Mouse (Mus musculus): Measurements from ENCODE around the gene Axin2.
A peak's percentile ranks its signal among the peaks of the same experiment; 100 is the strongest.

The Axin2 gene

DNA sequence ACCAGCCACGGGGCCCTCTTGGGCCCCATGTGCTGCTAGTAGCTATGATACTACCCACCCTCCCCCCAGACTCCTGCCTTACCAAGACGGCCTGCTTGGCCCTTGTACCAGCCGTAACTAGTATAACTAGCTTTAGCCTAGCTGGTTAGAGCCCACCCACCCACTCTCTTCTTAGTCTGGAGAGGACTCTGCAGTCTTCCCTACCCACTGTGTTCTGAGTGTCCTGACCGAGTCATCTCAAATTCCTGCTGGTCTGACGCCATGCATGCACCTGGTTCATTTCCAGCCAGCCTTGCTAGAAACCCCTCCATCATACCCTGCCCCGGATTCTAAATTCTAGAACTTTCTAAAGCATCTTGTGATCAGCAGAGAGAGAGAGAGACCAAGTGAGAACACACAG lies 9.6 kb downstream of the Axin2 start:
- no peak for DNase-seq

DNA sequence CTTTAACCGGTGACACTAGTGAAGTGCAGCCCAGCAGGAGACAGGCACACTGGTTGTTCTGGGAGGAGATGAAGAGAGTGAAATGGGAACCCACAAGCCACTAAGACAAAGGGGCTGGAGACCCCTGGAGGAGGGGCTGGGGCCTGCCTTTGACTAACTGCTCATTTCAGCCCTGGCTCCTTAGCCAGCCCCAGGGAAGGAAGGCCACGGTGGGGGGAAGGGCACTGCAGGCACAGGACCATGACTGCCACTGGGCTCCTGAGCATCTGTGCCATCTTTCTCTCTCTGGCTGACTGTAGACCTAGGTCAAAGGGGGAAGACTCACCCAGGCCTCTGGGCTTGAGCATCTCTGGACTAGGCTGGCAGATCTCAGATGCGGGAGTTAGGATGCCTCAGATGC lies 10.5 kb downstream of the Axin2 start:
- DNase-seq, result no peak

DNA sequence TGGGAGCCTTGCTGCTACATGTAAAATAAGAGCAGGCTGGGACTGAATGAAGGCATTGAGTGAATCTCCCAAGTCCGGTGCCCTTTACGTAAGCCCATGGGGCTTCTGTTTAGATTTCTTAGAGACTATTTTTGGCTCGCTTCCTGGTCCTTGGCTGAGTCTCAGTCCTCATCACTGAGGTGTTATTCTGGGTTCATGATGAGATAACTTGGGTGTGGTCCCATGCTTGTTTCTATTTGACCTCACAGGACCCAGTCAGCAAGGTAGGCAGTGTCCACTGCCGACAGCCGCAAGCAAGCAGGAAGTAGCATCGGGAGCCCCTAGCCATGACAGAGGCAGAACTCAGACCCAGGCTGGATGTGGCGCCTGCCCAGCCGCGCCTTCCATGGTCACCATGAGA lies 13.7 kb downstream of the Axin2 start:
- DNase-seq, result no peak

DNA sequence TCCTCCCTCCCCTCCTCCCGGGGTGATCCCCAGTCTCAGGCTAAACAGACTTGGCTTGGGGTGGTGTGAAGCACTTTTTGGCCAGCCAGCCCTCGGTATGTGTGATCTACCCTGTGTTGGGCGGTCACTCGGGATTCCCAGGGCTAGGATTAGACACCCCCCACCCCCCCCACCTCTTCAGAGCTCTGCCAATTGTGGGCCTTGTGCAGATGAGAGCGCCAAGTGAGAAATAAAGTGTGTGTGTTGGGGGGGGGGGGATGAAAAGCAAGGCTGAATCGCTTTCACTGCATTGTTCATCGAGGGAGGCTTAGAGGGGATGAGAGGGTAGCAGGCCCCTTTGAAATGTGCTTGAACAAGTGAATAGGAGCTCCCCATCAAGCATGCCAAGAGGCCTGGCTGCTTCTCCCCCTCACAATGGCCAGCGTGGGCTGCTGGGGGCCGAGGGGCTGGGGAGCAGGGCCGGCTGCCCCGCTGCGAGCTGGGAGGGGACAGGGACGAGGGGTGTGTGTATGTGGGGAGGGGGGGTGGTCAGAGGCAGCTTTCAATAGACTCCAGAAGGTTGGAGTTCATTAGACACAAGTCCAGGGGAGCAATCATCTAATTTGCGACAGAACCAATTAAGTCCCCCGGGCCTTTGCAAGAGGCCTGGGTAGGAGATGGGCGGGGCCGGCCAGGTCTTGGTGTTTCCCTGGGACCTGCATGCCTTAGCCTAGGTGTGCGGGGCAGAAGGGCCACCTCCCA lies 15.1 kb downstream of the Axin2 start:
- no peak for DNase-seq

DNA sequence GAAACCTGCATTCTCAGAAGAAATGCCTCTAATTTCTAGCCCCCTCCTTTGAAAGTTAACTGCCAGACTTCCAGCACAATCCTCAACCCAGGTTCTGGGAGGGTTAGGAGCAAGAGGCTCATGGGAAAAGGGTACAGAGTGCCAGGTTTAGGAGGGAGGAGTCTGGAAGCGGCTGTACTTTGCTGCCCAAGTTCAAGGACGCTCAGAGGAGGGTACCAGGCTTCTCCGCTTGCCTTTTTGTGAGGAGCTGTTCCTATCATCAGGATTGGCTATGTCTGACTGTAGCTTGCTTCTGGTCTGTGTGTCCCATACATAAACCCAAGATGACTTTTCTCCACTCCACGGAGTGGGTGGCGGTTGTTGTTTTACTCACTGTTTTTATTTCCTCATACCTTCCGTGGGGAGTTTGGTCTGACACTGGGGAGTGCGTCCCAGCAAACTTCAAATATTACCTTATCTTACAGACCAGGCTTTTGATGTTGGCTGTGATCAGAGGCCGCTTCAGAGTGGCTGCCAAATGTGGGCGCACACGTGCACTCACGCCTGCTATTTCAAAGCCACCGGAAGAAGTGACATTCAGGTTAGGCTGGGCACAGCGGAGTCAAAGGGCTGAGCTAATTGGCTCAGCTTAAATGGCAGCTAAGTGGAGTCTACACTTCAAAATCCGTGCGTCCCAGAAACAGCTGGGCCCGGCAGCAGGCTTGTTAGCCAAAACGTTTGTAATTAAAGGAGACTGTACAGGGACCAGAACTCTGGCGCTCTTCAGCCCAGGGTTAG lies 16.1 kb downstream of the Axin2 start:
- no peak for DNase-seq

DNA sequence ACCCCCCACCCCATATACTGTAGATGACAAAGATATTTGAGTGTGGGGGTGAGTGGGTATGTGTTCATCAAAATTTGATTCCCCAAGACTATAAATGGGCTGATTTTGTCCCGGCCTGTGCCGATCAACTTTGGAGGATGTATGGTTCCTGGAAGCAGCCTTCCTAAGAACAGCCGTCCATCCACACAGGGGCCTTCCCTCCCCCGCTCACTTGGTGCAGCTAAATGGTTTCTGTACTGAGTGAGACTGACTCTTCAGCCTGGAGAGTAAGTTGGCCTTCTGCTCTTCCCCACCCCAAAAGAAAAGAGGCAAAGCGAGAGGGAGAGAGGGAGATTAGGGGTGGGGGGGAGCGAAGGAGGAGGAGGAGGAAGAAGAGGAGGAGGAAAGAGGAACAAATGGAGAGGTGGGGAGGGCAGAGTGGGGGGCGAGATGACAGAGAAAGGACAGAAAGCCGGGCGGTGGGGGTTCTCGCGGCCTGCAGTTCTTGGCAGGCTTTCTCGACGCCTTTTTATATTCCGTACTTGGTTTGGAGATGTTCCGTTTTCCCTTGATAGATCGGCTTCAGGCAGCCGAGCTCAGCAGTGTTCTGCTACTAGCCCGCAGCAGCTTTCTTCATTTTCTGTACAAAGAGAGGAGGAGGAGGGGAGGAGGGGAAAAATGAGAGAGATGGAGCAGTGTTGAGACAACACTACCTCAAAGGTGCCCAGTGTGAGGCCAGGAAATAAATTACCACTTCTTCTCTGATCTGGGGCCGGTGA lies 20.7 kb downstream of the Axin2 start:
- DNase-seq, result no peak

DNA sequence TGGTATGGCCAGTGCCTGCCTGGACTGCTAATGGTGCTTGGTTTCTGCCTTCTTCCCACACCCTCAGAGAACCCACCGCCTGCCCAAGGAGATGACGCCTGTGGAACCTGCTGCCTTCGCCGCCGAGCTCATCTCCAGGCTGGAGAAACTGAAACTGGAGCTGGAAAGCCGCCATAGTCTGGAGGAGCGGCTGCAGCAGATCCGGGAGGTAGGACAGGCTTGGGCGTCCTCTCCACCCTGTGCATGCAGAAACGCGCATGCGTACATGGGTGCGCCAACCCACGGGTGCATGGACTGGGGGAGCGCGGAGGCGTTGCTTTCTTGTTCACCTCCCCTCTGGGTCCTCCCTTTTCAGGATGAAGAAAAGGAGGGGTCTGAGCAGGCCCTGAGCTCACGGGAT lies 21.7 kb downstream of the Axin2 start:
- DNase-seq, result no peak

DNA sequence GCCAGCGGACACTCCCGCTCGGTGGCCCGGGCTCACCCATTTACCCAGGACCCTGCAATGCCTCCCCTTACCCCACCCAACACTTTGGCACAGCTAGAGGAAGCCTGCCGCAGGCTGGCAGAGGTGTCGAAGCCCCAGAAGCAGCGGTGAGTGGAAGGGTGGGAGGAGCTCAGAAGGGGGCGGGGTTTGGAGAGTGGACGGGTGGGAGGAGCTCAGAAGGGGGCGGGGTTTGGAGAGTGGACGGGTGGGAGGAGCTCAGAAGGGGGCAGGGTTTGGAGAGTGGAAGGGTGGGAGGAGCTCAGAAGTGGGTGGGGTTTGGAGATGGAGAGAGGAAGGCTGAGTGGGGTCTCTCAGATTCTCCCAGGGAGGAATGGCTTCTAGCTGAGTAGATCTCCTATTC lies 23.6 kb downstream of the Axin2 start:
- no peak for DNase-seq

DNA sequence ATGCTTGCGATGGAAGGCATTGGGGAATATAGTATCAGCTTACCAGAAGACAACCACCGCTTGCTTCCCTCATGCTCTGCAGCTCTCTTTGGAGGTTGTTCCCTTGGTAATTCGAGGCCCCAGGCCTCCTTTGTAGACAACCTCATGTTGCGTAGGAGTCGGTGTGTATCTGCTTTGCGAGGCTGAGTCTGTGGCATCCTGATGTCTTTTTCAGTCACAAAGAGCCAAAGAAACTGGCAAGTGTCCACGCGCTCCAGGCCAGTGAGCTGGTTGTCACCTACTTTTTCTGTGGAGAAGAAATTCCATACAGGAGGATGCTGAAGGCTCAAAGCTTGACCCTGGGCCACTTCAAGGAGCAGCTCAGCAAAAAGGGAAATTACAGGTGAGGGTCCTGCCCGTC lies 25.5 kb downstream of the Axin2 start:
- DNase-seq, result no peak

DNA sequence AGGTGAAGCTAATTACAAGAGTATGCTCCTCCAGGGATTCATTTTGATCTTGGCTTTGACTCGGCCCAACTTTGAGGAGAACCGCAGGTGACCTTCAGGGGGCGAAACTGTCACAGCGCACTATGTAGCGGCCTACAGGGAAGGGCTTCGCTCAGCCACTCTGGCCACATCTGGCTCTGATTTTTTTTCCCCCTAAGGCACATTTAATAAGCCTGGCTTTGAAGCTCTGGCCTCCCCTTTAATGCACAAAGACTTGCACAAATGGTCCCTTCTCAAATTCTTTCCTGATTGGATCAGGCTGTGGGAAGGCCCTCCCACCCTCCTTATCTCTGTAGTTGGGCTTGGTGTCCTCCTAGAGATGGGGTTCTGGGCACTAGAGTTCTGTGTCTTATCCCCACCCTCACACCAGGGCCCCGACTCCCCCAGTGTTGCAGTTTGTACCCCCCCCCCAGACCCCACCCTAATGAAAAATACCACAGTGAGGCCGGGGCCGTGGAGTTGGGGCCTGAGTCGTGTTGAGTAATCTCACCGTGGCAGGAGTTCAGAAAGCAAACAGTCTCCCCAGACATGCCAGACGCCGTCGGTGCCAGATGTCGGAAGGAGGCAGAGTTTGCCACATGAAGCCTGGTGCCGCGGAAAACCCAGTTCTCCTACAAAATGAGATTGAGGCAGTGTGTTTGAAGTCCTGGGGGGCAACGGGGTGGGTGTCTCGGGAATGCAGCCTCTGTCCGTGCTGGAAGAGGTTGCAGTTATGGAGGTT lies 27.5 kb downstream of the Axin2 start:
- no peak for DNase-seq

DNA sequence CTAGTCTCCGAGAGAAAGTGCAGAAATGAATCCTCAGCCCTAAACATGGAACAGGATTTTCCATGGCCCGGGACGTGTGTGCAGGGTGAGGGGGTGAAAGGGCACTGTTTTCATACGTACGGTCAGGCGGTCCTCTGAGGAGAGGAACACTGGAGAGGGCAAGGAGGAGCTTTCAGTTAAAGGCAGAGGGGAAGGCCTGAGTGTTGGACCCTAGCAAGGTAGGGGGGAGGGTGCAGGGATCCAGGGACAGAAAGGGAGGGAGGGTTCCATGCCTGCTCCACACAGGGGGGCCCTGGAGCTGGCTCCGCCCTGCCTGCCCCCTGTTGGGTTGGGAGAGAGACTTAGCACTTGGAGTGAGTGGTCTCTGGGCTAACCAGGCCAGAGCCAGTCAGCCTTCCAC lies 28.4 kb downstream of the Axin2 start:
- DNase-seq, result no peak

DNA sequence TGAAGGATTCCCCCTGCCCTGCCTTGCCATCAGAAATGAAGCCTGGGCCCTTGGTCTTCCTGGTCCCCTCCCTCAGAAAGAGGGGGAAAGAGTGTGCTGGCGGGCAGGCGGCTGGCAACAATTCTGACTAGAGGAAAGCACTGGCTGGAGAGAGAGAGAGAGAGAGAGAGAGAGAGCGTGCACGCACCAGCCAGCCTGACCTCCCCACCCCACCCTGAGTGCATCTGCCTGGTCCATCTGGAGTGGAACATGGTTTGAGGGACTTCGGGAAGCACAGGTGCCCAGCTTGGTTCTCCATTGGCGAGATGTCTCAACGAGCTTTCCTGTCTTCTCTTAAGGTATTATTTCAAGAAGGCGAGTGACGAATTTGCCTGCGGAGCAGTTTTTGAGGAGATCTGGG lies 28.8 kb downstream of the Axin2 start:
- DNase-seq, result no peak

DNA sequence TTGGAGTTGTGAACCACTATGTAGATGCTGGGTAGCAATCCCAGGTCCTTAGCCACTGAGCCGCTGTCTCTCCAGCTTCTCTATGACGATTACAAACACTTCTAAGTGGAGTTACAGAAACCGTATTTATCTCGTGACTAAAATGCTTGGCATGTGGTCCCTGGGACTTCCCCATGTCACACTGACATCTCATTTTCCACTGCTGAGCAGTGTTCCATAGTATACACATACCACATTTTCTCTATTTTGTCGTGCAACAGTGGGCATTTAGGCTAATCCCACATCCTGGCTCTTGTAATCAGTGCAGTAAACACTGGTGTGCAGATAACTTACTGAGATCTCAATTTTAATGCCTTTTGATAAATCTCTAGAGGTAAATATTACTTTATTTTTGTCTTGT lies 32.2 kb downstream of the Axin2 start:
- DNase-seq, result no peak

DNA sequence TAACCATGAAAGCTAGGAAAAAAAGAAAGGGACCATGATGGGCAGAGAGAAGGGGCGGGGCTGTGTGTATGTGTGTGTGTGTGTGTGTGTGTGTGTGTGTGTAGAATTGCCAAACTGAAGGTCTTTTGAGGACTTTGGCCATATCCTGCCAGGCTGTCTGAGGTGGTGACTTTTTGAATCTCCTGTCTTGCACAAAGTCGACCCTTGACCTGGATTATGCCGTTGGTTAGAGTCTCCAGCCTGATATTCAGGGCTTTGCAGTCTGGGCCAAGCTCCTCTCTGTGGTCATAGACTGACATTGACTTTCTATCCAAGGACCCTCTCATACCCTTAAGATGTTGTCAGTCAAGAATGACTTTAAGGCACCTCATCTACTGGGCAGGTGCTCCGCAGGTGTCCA lies 35.8 kb downstream of the Axin2 start:
- DNase-seq, result no peak

DNA sequence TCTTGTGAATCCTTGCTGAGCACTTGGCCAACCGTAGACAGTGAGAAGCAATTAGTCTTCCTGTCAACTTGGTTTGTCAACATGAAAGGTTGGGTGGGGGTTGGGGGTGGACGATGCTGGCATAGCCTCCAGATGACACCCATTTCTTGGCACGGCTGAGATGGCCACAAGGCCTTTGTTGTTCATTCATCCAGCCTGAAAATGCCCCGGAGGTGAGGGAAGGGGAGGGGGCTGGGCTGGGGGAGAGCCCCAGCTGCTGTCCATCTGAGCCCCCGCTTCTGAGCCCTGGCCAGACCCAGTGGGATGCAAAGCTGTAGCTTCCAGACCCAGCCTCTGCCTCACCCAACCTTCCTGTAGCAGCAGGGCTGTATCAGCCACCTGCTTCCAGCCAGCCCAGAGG lies 38.2 kb downstream of the Axin2 start:
- DNase-seq, result no peak

DNA sequence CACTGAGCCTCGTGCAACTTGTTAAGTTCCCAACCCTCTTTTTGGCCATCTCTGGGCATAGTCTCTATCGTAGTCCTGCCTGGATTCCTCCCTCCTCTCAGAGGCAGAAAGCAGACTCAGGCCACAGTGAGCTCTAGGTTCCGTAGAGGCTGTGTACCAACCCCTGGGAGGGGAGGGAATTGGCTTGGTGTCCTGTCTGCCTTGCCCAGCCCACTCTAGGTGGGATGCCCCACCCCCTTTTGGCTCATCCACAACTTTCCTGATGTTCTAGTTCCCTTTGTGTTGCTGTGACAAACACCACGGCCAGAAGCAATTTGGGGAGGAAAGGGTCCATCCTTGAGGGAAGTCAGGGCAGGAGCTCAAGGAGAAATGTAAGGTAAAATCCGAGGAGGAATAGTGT lies 39.0 kb downstream of the Axin2 start:
- DNase-seq, result no peak

DNA sequence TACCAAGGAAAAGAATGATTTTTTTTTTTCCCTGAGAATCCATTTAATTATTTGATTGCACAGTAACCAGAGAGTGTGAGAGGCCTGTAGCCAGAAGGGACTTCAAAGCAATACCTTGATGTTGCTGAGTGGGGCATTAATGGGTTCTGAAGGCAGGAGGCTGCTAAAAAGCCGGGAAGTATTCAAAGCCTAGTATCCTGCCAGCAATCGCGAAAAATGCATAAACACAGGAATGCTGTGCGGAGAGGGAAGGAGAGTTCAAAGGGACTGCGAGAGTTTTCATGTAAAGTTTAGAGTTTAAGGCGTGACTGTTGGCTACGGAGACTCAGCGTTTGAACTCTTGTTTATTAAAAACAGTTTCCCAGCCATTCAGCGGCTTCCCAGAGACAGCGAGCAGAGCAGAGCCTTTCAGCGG lies 41.5 kb downstream of the Axin2 start:
- no peak for DNase-seq

DNA sequence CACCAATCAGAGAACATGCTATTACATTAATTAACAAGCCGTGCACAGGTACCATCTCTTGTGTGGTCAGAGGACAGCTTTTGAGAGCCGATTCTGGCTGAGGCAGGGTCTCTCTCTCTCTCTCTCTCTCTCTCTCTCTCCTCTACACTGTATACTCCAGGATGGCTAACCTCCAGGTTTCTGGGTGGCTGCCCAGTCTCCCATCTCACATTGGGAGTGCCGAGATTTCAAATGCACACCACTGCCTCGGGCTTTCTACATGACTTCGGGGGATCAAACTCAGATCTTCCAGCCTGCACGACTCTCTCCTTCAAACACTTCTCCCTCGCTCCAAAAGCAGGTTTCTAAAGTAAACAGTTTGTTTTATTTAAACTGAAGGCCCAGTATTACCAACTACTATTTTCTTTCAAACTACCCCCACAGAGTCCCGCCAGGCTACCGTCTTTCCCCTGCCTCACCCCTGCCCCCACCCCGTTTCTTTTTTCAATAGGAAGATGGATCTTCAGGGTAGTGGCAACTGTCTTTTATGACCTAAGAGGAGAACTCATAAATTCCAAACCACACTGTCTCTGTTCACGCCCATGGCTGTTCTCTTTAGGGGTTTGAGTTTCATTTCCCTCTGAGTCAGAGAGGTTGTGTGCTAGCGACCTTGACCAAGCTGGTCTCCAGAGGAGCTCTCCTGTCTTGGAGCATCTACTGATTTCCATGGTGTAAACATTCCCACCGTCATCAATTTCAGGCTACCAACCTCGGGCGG lies 43.5 kb downstream of the Axin2 start:
- DNase-seq, result no peak

DNA sequence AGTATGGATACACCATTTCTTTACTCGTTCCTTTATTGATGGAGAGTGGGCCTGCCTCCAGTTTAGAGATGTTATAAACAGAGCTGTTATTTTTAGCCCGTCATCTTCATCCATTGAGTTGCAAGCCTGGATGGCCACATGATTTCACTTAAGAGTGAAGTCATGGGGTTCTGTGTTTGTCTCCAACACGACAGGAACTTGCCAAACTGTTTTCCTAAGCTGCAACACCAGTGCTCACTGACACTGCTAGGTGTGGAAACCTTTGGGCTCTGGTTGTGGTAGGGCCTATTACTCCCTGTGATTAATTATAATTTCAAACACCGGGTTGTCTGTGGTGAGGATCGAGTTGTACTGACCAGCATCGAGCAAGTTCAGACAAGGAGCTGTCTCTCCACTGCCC lies 45.6 kb downstream of the Axin2 start:
- DNase-seq, result no peak

DNA sequence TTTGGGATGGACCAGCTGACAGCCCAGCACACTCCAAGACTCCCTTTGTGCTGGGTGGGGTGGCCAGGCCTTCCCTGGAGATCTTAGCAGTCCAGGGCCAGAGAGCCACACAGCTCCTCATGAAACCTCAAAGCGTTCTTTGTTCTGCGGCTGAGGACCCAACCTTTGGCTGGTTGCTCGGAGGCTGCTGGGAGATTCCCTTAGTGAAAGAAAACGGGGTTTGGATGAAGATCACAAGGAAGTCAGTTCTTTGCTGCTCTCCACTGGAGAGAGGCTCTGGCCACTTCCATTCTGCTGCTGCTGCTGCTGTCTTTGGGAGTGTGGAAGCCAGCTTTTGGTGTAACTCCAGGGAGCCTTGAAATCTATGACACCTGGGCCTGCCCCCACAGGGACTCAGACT lies 53.3 kb downstream of the Axin2 start:
- DNase-seq, result no peak

DNA sequence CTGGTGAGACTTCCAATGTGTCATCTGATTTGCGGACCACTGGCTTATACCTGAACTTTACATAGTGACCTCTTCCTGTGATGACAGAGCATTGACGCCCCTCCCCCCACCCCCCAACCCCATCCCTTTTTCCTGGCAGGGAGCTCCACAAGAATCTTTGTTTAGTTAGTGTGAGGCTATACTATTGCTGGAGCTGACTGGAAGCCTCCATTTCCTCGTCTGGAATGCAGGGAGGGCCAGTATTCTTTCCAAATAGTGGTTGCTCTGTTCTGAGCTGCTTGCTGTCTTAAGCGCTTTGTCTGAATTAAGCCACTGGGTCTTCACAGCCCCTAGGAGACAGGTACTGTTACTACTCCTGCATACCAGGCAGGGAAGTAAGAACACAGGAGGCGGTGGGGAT lies 53.7 kb downstream of the Axin2 start:
- no peak for DNase-seq

DNA sequence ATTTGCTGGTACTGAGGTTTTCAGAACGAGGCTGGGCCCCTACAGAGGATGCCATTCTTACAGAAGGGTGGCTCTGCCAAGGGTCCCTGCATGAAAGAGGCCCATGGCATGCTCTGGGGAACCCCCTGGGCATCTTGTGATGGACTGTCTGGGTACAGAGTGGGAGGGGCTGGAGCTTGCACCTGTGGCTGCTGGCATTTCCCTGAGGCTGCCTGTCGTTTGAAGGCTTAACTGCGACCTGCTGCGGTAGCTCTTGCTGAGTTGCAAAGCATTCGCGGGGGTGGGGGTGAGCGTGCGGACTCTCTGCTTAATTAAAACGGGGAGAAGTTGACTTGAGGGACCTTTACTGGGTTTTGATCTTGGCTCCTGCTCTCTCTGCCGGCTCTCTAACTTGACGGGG lies 55.4 kb downstream of the Axin2 start:
- no peak for DNase-seq

DNA sequence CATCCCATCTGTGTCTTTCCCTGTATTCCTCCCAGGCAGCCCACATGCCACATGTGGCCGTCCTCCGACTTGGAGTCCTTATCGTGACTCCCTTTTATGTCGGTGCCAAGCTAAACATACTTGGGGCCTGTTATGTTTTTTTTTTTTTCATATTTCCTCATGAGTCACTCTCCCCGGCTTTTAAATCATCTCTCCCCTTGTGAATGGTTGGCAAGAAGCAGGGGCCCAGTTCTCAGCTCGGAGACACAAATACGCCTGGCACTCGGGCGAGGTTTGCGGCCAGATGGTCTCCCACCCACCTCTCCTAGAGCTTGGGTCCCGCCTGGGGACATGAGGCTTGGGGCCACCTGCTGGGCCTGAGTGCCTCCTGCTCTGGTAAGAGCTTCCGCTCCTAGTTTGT lies 60.4 kb downstream of the Axin2 start:
- peak; percentile 15 for DNase-seq
